Mouse (Mus musculus) right cerebral cortex, postnatal 10 days (tissue): ENCODE results near the gene Brd3os.

Experiments used
- DNase-seq, 2 experiments: peaks; one replicate each; pipeline ENCODE4 v3.0.0; 2021; ENCODE audit warnings: low spot score in 2 of 2

The Brd3os gene

DNA sequence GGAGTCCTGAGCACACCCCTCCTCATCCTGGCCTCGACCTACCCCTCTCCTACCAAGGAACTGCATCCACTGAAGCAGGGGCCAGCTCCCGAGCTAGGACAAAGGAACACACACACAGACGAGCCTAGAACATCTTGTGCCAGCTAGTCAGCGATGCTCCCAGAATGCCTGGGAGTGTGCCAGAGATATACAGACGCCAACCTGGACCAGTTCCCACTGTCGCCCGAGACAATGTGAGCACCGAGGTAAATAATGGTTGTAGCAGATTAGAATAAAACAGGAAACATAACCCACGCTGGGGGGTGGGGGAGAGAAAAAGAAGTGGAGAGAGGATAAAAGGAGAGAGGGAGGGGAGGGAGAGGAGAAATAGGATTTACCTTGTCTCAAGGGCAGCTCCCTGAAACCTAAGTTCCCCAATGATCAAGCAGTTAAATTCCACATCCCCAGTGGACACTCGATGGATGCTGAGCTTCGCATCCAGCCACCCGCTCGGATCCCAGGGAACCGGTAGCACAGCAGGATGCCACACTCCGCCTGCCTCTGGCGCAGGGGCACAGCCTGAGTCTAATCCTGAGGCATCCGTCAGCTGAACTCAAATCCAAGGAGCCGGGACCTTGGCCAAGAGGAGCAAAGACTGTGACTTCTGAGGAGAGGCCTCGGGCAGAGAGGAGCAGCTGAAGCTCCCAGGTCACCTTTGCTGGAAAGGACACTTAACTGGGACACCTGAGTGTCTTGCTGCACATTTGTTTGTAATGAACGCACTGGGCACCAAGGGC is 20.6 kb upstream of the Brd3os start:
- DNase-seq = peak; percentile 81

GRCm38 (mm10) chr2:27423596-27423995 is 18.5 kb upstream of the Brd3os start:
- no peak for DNase-seq

- DNase-seq = no peak
Observed at GRCm38 (mm10) chr2:27425161-27425611, 16.9 kb upstream of the Brd3os start.

GRCm38 (mm10) chr2:27425751-27426405 is 16.2 kb upstream of the Brd3os start:
- peak in 1 of 2 experiments; percentile 47 for DNase-seq

DNA sequence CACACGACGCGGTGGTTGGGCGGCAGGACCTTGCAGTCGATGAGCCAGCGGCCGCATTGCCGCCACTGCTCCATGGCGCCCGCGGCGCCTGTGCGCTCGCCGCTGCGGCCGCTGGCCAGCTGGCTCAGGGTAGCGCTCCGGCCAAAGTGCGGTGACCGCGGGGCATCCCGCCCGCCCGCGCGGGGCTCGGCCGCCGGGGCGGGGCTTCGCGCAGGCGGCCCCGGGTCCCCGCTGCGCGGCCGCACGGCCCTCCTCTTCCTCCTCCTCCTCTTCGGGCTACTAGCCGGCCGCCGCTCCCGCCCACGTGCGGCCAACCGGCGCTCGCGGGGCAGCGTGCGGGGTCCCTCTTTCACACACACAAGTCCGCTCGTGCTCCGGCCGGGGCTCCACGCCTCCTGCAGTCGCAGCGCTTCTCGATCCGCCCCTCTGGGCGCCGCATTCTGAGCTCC is 15.7 kb upstream of the Brd3os start:
- no peak for DNase-seq

GRCm38 (mm10) chr2:27426855-27427457 is 15.2 kb upstream of the Brd3os start, which contains the start of gene Vav2:
Gene Vav2, minus strand, starts transcription at chr2:27427033.
- DNase-seq = peak; percentile 92

- peak; percentile 89 to 92 for DNase-seq
Observed at GRCm38 (mm10) chr2:27428071-27428470, 14.1 kb upstream of the Brd3os start.

DNA sequence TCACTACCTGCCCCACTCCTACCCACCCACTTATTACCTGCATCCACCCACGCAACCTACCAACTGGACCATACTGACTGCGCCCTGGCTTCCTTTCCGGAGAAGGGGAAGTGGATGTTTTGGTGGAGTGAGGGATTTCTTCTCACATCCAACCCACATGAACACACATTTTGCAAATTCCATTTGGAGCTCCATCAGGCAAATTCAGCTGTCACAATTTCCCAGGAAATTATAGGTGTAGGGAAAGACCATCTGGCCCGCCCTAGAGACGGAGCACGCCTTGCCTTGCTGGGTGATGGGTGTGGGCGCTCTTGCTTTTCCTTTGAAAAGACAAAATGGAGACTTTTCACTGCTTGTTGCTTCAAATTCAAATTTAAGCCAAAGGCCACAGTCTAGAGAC is 11.5 kb upstream of the Brd3os start:
- peak; percentile 78 to 86 for DNase-seq

DNA sequence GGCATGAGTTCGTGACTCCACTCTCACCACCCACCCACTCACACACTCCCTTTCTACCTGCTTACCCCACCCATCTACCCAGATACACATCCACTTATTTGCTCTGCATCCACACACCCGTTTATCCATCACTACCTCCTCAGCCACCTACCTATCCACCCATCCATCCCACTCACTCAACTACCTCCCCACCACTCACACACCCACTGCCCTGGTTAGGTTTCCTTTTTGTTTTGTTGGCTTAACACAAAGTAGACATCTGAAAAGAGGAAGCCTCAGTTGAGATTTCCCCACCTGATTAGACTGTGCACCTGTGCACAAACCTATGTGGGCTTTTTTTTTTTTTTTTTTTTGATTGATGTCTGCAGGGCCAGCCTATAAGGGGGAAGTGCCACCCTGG is 9.5 kb upstream of the Brd3os start:
- DNase-seq = no peak

GRCm38 (mm10) chr2:27437876-27438275 is 4.2 kb upstream of the Brd3os start:
- no peak for DNase-seq

GRCm38 (mm10) chr2:27438281-27438680 is 3.8 kb upstream of the Brd3os start:
- DNase-seq = no peak

DNA sequence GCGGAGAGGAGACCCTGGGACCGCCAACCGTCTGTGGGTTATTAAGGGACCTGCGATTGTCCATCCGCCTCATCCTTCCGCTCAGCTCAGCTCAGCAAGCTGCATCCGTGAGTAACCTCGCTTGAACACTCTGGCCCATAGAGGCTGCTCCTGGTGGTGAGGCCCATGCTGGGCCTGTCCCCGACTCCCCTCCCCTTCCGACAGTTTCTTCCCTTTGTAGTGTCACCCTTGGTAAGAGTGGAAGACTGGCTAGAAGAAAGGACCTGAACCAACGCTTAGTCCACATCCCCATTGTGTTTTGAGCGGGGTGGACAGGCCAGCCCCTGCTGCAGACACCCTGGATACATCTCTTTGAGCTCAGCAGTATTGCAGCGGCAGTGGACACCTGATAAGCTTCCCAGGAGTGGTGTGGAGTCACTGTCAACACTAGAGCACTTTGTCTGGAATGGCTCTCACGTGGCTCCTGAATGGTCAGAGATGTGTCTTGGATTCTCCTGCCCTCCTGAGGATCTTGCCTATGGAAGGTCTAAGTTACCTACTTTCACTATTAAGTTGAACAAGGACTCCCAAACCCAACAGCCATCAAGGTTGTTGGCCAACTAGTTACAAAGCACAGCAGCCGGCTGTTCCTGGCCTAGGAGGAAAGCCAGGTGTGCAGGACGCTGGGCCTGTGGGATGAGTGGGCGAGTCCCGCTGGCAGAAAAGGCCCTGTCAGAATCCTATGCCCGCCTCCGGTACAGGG is 755 bp downstream of the Brd3os start:
- peak in 1 of 2 experiments; percentile 53 for DNase-seq

DNA sequence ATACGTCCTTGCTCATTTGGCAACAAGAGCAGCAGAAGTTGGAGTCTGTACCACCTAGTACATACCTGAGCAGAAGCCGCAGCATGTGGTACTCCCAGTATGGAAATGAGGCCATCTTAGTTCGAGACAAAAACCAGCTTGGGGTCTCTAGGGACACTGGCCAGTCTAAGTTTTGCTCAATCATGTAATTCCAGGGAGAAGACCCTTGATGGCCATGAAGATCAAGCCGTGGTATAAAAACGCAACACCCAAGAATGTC is 1.3 kb downstream of the Brd3os start:
- DNase-seq = no peak

DNA sequence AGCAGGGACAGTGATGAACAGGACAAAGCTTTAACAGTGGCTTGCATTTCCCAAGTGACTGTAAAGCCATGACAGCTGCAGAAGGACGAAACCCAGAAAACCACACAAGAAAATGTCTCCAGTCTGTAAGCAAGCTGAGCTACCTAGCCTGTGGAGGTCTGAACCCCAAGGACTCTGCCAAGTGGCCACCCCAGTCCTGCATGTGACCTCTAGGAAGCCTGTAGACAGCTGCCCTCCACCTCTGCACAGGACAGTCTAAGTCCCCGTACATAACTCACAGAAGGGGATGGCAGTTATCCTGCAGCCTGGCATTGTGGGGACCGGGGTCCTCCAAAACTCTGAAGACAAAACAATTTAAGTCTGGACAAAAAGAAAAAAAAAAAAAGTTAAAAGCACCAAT is 3.8 kb downstream of the Brd3os start:
- no peak for DNase-seq

DNA sequence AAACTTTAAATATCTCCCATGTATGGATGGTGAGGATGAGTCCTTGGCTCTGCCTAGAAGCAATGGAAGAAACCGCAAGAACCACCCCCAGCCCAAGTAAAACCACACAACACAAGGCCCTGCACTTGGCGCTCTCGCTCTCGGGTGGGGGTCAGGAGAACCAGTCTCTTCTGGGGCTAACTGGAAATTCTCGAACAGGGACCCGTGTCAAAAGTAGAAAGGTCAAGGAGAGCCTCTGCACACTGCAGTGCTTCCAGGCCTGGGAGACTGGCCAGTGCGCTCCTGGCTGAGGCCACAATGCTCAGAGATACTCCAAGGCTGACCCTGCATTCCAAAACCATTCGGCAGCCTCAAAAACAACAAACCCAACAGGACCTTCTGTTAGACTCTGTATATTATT is 4.7 kb downstream of the Brd3os start:
- DNase-seq = no peak

DNA sequence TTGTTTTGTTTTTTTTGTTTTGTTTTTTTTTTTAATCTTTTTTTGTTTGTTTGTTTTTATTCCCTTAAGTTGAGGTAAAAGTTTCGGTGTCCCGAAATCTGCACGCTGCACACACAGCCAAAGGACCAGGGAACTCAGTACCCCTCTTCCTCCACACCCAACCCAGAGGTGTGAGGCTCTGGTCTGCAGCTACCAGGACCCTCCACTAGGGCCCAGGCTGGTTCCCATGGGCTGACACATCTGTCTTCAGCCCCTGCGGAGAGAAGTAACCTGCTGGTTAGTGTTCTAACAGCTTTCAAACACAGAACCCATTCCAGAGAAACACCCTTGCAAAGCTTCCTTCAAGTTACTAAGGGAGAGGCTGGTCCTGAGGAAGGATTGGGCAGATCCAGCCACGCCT is 5.7 kb downstream of the Brd3os start:
- DNase-seq = no peak

GRCm38 (mm10) chr2:27450226-27450625 is 8.1 kb downstream of the Brd3os start:
- DNase-seq = no peak

DNA sequence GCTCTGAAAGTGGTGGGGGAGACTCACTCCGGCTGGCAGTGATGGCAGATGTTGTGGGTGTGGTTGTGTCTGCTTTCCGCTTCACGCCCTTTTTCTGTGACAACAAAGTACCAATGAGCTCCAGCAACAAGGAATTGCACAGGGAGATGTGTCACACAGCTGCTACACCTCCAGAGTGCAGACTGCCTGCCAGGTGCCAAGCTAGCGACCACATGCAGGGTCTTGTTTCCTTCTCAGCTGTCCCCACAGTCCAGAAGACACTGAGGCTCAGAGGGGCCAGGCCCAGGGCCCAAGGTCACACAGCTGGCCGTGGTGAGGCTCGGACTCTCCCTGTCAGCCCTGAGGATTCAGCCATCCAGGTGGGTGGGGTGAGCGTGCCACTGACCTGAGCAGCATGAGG is 17.6 kb downstream of the Brd3os start:
- DNase-seq = no peak

- DNase-seq = no peak
Observed at GRCm38 (mm10) chr2:27460163-27460562, 18.0 kb downstream of the Brd3os start.

- no peak for DNase-seq
Observed at GRCm38 (mm10) chr2:27460651-27461050, 18.5 kb downstream of the Brd3os start.

DNA sequence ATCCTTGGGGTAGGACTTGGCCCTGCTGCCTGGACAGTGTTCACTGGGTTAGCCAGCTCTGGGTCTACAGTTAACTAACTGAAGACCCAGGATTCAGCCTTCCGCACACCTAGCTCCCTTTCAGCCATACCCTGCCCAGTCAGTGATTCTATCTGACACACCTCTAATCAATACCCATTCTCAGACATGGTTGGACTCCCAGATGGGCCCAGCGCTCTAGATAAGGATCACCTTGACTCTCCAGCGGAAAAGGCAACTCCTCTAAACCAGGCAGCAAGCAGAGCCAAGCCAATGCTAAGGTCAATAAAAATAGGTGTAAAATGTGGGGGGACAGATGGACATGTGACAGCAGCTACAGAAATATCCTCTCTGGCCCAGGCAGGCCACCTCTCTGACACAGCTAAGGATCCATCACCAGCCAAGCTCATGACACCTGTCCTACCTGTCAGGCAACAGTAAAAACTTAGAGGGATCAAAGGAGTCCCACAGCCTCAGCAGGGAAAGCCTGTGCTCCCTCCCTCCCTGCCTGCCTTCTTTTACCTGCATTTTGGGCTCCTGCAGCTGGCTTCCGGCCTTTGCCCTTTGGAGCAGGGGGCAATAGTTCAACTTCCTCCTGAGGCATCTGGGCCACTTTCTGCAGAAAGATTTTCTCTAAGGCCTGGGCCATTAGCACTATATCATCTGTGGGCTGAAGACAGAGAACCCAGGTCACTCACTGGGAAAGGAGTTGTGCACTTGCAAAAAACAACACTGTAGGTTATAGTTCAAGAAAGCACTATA is 19.9 kb downstream of the Brd3os start:
- DNase-seq = no peak

- DNase-seq = no peak
Observed at GRCm38 (mm10) chr2:27462901-27463300, 20.8 kb downstream of the Brd3os start.
